Mouse (Mus musculus) lung, adult 2 months (tissue): ENCODE data around the gene Arhgef28.

ENCODE experiments used
- CTCF ChIP-seq: fragments of 200-500 bp; IDR thresholded peaks from 2 replicates; pipeline ENCODE4 v1.5.1; 2011; ENCODE audit warnings: mild to moderate bottlenecking, low read length, control low read depth; ENCODE audit not compliant: insufficient read depth
- POLR2A ChIP-seq: fragments of 200-500 bp; IDR thresholded peaks from 2 replicates; pipeline ENCODE4 v1.6.1; 2011; ENCODE audit warnings: low read depth, mild to moderate bottlenecking, control low read depth, low read length, borderline replicate concordance; ENCODE audit errors: extremely low read depth

DNA sequence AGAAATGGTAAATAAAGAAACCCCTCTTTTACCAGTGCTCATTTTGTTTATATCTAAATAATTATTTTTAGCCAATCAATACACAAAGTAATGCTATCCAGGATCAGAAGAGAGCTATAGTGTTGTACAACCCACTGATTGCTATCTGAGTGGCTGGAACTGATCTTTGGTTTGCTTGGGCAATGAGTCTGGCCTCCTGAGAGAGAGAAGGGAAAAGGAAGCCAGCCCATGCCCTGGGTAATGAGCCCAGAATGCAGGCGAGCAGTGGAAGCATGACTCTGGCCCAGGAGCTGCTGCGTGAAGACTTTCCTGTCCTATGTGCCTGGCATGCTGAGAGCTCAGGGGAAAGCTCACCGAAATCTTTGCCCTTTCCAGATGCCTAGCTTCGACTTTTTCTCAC, 83.5 kb downstream of the Arhgef28 start:
- TF ChIP-seq POLR2A (no peak), CTCF (no peak)
